Mouse (Mus musculus) kidney, postnatal 0 days (tissue): ENCODE measurements around the gene Paqr5. TPM values are rescaled to one million over a fixed set of nuclear protein-coding genes. Genes with fewer than 3 reads are reported as not detected.

Source experiments
- ATAC-seq: fragments of 200-750 bp; cut with Nextera tagmentation; replicated peaks from 2 replicates; pipeline ENCODE4 v1.8.0; 2017; ENCODE audit warnings: low read depth, moderate number of reproducible peaks, moderate TSS enrichment, moderate library complexity; ENCODE audit not compliant: low FRiP score
- DNase-seq: peaks from one replicate; pipeline ENCODE4 v3.0.0-alpha.2; 2016; ENCODE audit warnings: low spot score
- H3K27ac ChIP-seq: fragments of 300-500 bp; sonication (generic); 2 replicates; pipeline ENCODE4 v1.5.1; 2014; ENCODE audit warnings: mild to moderate bottlenecking
- H3K27me3 ChIP-seq: fragments of 300-500 bp; sonication (generic); 2 replicates; pipeline ENCODE4 v1.6.1; 2014; ENCODE audit warnings: low read length, mixed read lengths; ENCODE audit not compliant: insufficient read depth
- H3K36me3 ChIP-seq: fragments of 300-500 bp; sonication (generic); 2 replicates; pipeline ENCODE4 v1.6.1; 2014; ENCODE audit warnings: low read length, mixed read lengths; ENCODE audit not compliant: insufficient read depth
- H3K4me1 ChIP-seq: fragments of 300-500 bp; sonication (generic); replicated peaks from 2 replicates; pipeline ENCODE4 v1.6.1; 2014; ENCODE audit warnings: antibody characterized with exemption, low read length, mixed read lengths; ENCODE audit not compliant: insufficient read depth
- H3K4me2 ChIP-seq: fragments of 300-500 bp; sonication (generic); 2 replicates; pipeline ENCODE4 v1.6.1; 2014; ENCODE audit warnings: mild to moderate bottlenecking, low read length, moderate library complexity, mixed read lengths
- H3K4me3 ChIP-seq: fragments of 300-500 bp; sonication (generic); replicated peaks from 2 replicates; pipeline ENCODE4 v1.5.1; 2014; ENCODE audit warnings: low read depth, low read length
- H3K9ac ChIP-seq: fragments of 300-500 bp; sonication (generic); 2 replicates; pipeline ENCODE4 v1.6.1; 2014; ENCODE audit warnings: low read depth, low read length
- H3K9me3 ChIP-seq: fragments of 300-500 bp; sonication (generic); replicated peaks from 2 replicates; pipeline ENCODE4 v1.6.1; 2016; ENCODE audit warnings: low read length, inconsistent platforms, mixed read lengths
- CTCF ChIP-seq: IDR thresholded peaks from 2 replicates; pipeline ENCODE4 v1.5.1; 2016; ENCODE audit warnings: antibody characterized with exemption, low read depth, mild to moderate bottlenecking, moderate library complexity
- WGBS: fragments of 180-500 bp; shearing (Covaris S2); extraction: QIAGEN DNeasy Blood & Tissue Kit; methylation state at CpG from one replicate; pipeline ENCODE4 v1.1.7; 2014; 5-methylcytosine and 5-hydroxymethylcytosine counted together
- polyA plus RNA-seq: library from polyadenylated mRNA; unstranded; fragments of >200 nt; fragmentation: Nextera tagmentation; extraction: Ambion mirVana; gene quantifications from 2 replicates; pipeline ENCODE4 v1.2.1, GENCODE M21; 2015

Paqr5 gene
- polyA plus RNA-seq, 1 experiment from 2014 or later: 109 TPM

GRCm38 (mm10) chr9:62015504-62015903, 11.2 kb downstream of the Paqr5 start:
- WGBS: 62% methylated on average over 3 of the region's 3 CpGs
- Histone ChIP-seq H3K27ac (no peak overlapping the region), H3K27me3 (no peaks in the 10 kb centered on the region), H3K36me3 (no peaks in the 10 kb centered on the region), H3K9me3 (no peaks in the 10 kb centered on the region), H3K9ac (no peak overlapping the region), H3K4me2 (no peak overlapping the region), H3K4me1 (no peaks in the 10 kb centered on the region), H3K4me3 (no peak overlapping the region)
- ATAC-seq (no peak), DNase-seq (no peak)
- TF ChIP-seq CTCF: peak; percentile 39; the same call in 1 of the 2 replicates

- Histone ChIP-seq H3K9me3 (no peaks in the 10 kb centered on the region), H3K4me3 (no peak overlapping the region), H3K27me3 (no peaks in the 10 kb centered on the region), H3K27ac (no peak overlapping the region), H3K9ac (no peak overlapping the region), H3K36me3 (no peaks in the 10 kb centered on the region), H3K4me1 (no peaks in the 10 kb centered on the region), H3K4me2 (no peak overlapping the region)
- WGBS: 69% methylated on average over 12 of the region's 12 CpGs
- no peak for ATAC-seq
- no peak for DNase-seq
- no peak for TF ChIP-seq CTCF
Measured at GRCm38 (mm10) chr9:62013316-62014097, 13.1 kb downstream of the Paqr5 start.

GRCm38 (mm10) chr9:62008360-62008759, 18.3 kb downstream of the Paqr5 start:
- H3K27me3 ChIP-seq: no peaks in the 10 kb centered on the region
- H3K4me2 ChIP-seq: no peak overlapping the region
- H3K9ac ChIP-seq: no peak overlapping the region
- no peaks in the 10 kb centered on the region for H3K36me3 ChIP-seq
- TF ChIP-seq CTCF: no peak
- 57% methylated on average over 5 of the region's 5 CpGs for WGBS
- peak; percentile 55 for DNase-seq
- no peaks in the 10 kb centered on the region for H3K9me3 ChIP-seq
- H3K27ac ChIP-seq: peak overlapping the region; percentile 80
- peak; percentile 85 for ATAC-seq
- H3K4me3 ChIP-seq: no peak overlapping the region
- peaks cover 8% of the 10 kb centered on the region; the same call in 1 of the 2 replicates for H3K4me1 ChIP-seq

GRCm38 (mm10) chr9:62007028-62007427, 19.6 kb downstream of the Paqr5 start:
- no peak for TF ChIP-seq CTCF
- 42% methylated on average over 4 of the region's 4 CpGs for WGBS
- Histone ChIP-seq H3K4me1 (peaks cover 8% of the 10 kb centered on the region; the same call in 1 of the 2 replicates), H3K36me3 (no peaks in the 10 kb centered on the region), H3K9ac (no peak overlapping the region), H3K27ac (peak overlapping the region; percentile 80), H3K4me2 (no peak overlapping the region), H3K27me3 (no peaks in the 10 kb centered on the region), H3K9me3 (no peaks in the 10 kb centered on the region), H3K4me3 (no peak overlapping the region)
- no peak for DNase-seq
- no peak for ATAC-seq

- Histone ChIP-seq H3K9me3 (no peaks in the 10 kb centered on the region), H3K27ac (no peak overlapping the region), H3K4me2 (no peak overlapping the region), H3K4me1 (peaks cover 8% of the 10 kb centered on the region; the same call in 1 of the 2 replicates), H3K27me3 (no peaks in the 10 kb centered on the region), H3K36me3 (no peaks in the 10 kb centered on the region), H3K4me3 (no peak overlapping the region), H3K9ac (no peak overlapping the region)
- DNase-seq (no peak), ATAC-seq (no peak)
- no peak for TF ChIP-seq CTCF
- 64% methylated on average over 2 of the region's 2 CpGs for WGBS
Measured at GRCm38 (mm10) chr9:62003611-62004010, 23.0 kb downstream of the Paqr5 start.

GRCm38 (mm10) chr9:61999653-62000420, 26.8 kb downstream of the Paqr5 start:
- ATAC-seq: peak; percentile 90
- Histone ChIP-seq H3K27me3 (no peaks in the 10 kb centered on the region), H3K9me3 (no peaks in the 10 kb centered on the region), H3K27ac (0 out of 2 replicates have a peak overlapping the region, but pooled peaks have one; percentile 19), H3K4me3 (no peak overlapping the region), H3K4me1 (no peaks in the 10 kb centered on the region), H3K36me3 (no peaks in the 10 kb centered on the region), H3K9ac (no peak overlapping the region), H3K4me2 (no peak overlapping the region)
- peak; percentile 40 for DNase-seq
- WGBS: 48% methylated on average over 6 of the region's 6 CpGs
- TF ChIP-seq CTCF: no peak
